Mouse (Mus musculus) testis, adult 2 months (tissue): ENCODE measurements around the gene Draxin.

Experiments
- CTCF ChIP-seq: fragments of 200-500 bp; IDR thresholded peaks from 2 replicates; pipeline ENCODE4 v1.5.1; 2012; ENCODE audit warnings: low read depth, mild to moderate bottlenecking, inconsistent platforms, low read length, moderate library complexity; ENCODE audit not compliant: control insufficient read depth, insufficient read depth, insufficient replicate concordance
- POLR2A ChIP-seq: fragments of 200-500 bp; IDR thresholded peaks from 2 replicates; pipeline ENCODE4 v1.6.1; 2012; ENCODE audit warnings: low read depth, mild to moderate bottlenecking, inconsistent platforms, low read length, moderate library complexity; ENCODE audit not compliant: control insufficient read depth

DNA sequence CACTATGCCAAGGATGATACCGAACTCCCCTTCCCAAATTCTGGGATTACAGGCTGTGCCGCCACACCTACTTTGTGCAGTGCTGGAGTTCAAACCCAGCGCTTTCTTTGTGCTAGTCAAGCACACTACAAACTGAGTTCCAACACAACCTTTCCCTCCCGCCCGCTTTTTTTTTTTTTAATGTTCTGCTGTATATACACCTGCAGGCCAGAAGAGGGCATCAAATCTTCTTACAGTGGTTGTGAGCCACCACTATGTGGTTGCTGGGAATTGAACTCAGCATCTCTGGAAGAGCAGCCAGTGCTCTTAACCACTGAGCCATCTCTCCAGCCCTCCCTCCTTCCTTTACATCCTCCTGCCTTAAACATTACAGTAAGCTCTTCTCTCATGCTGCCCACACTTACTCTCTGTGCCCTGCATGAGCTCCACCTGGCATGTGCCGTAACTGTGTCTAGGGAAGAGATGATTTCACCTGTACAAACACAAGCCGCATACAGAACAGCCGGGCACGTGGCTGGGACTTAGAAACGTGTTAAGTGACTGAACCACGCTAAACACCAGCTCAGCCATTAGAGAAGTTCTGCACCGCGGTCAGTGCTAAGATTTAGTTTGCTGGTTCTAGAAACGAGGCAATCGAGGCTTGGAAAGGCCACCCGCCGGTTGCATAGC is 55.8 kb downstream of the Draxin start:
- no peak for TF ChIP-seq CTCF
- no peak for TF ChIP-seq POLR2A
